ENCODE assay signal across 8 mouse cellular contexts in genomic region chrX:74270062-74270901, GRCm38 (mm10). TPM values are rescaled to one million over a fixed set of nuclear protein-coding genes. Genes with fewer than 3 reads are reported as not detected.
DNase-seq lines count a peak whose midpoint lies in the region; ATAC-seq lines count a peak whose summit lies in the region.

Gene Rpl10, plus strand, starts transcription at chrX:74270812.

- H3K27me3 ChIP-seq in heart, embryonic 10.5 days (ENCODE audit: insufficient read depth, poor library complexity, severe bottlenecking), result no peaks in the 10 kb centered on the region
- no peaks in the 10 kb centered on the region for H3K27me3 ChIP-seq in kidney, embryonic 15.5 days

- DNase-seq in A20 (ENCODE audit: low read depth, low spot score) (peak; percentile 95), liver (peak; percentile 94)
- peak; percentile 99 for DNase-seq in brain, adult 2 months (ENCODE audit: low read depth, low spot score)
- DNase-seq in heart, embryonic 10.5 days (ENCODE audit: low spot score), result peak; percentile 97
- peak; percentile 89 to 92 for DNase-seq in spleen, postnatal 4 days (ENCODE audit: low spot score in 2 of 2)

- H3K27ac ChIP-seq in heart, embryonic 10.5 days, result peak within 1 kb of the TSS; percentile 91
- H3K27ac ChIP-seq in kidney, embryonic 15.5 days, result peak within 1 kb of the TSS; percentile 96

- H3K36me3 ChIP-seq in heart, embryonic 10.5 days, result peaks cover 10% of the 10 kb centered on the region; the same call in 1 of the 2 replicates
- H3K36me3 ChIP-seq in kidney, embryonic 15.5 days, result 0 out of 2 replicates have a peak, but pooled peaks cover 14% of the 10 kb centered on the region

- WGBS in heart, embryonic 10.5 days, result 14% methylated on average over 42 of the region's 42 CpGs
- 14% methylated on average over 42 of the region's 42 CpGs for WGBS in kidney, embryonic 15.5 days

- no peaks in the 10 kb centered on the region for H3K9me3 ChIP-seq in heart, embryonic 10.5 days
- H3K9me3 ChIP-seq in kidney, embryonic 15.5 days (replicated peaks), result no peaks in the 10 kb centered on the region

- H3K9ac ChIP-seq in kidney, embryonic 15.5 days, result peak within 1 kb of the TSS; percentile 70

- H3K4me2 ChIP-seq in kidney, embryonic 15.5 days, result peak within 1 kb of the TSS; percentile 56

- H3K4me1 ChIP-seq in heart, embryonic 10.5 days, result no peaks in the 10 kb centered on the region
- H3K4me1 ChIP-seq in kidney, embryonic 15.5 days, result 0 out of 2 replicates have a peak, but pooled peaks cover 4% of the 10 kb centered on the region

- H3K4me3 ChIP-seq in heart, embryonic 10.5 days, result peak within 1 kb of the TSS; percentile 65
- peak within 1 kb of the TSS; percentile 61 for H3K4me3 ChIP-seq in kidney, embryonic 15.5 days (replicated peaks)

- peak; percentile 97 for ATAC-seq in erythroblast, adult 5-6 weeks (replicated peaks; ENCODE audit: low FRiP score, poor library complexity, severe bottlenecking)
- ATAC-seq in kidney, embryonic 15.5 days (replicated peaks; ENCODE audit: low FRiP score), result peak; percentile 95
- peak; percentile 92 for ATAC-seq in monocyte, adult 5-6 weeks (replicated peaks; ENCODE audit: insufficient number of reproducible peaks, low FRiP score, low TSS enrichment, poor library complexity, severe bottlenecking)

RNA-seq across cellular contexts. Expression of gene Rpl10, which starts in this region (rescaled TPM):
- 743 and 770 TPM in 2 replicates for total RNA-seq in erythroblast, adult 5-6 weeks (2015; ENCODE audit: low replicate concordance)
- total RNA-seq in erythroblast, adult 5-6 weeks (2017; ENCODE audit: low replicate concordance), result 310 and 397 TPM in 2 replicates
- 496 and 543 TPM in 2 replicates for polyA plus RNA-seq in heart, embryonic 10.5 days (2016; fragmentation: Nextera tagmentation; extraction: Ambion mirVana)
- 796 and 801 TPM in 2 replicates for polyA plus RNA-seq in kidney, embryonic 15.5 days (2015; fragmentation: Nextera tagmentation; extraction: Ambion mirVana)
- 1,229 to 1,534 TPM (median 1,358 TPM) in 3 replicates for total RNA-seq in monocyte, adult 5-6 weeks (2017)

Comparison
In these comparisons a context has a peak if more than half of its experiments do, and no peak if none do; other contexts are left out.
1. Peak in every context shown above with its lines: DNase-seq, ATAC-seq, H3K4me3 ChIP-seq and H3K27ac ChIP-seq.